Mouse (Mus musculus) T-helper 1 cell (primary cell): ENCODE measurements around the gene Rpl23.

ENCODE experiments used
- in situ Hi-C: fragments of 300-600 bp; cut with MboI, MseI; formaldehyde crosslinking; loops from one replicate; pipeline ENCODE4 v1.15.1; 2025; ENCODE audit warnings: high pct_unique_total_duplicates

The Rpl23 gene

DNA sequence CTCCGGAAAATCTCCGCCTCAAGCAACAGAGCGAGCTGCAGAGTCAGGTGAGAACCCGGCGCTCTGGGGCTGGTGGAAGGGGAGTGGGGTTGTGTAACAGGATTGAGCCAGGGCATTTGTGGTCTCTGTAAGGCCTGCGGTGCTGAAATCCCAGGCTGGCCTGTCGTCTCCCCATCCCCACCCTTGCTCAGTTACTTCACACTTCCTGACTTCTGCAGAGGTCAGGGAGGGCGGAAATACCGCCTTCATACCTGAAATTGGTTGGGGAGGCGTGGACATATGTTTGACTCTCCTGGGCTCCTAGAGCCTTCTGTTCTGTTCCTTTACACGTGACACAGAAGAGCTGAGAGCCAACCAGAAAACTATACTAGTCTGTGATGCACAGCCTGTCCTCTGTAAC, 33.5 kb upstream of the Rpl23 start:
- in situ Hi-C loops, result no loop called here

DNA sequence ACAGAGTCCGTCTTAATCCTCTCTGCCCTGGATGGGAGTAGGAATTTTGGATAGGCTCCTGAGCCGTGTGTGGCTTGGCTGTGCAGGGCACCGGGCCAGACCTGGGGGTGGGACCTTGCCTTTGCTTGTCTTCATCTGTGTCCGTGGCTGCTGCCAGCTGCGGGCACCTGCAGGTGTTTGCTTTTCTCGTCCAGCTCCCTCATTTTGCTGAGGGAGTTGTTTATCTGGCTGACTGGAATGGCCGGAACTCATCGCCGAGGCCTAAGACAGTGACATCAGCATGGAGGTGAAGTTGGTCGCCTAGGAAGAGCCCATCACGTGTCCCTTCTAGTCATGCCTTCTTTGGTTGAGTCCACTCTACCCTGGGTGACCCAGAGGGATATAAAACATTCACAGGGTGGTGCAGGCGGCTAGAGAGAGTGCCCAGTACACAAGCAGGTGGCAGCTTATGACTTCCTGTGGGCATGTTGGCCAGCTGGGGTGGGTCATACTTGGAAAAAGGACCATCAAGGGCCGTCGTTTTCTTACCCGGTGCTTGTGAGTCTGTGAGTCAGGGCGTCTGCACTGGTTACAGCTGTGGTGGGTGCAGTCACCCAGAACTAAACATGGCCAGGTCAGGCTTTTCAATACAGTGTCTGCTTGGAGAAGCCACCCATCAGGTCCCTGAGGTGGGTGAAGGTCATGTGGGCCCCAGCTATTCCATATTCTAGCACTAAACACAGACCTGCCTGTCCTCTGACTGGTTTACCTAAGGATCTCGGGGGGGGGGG, 31.7 kb upstream of the Rpl23 start:
- in situ Hi-C loops, result no loop called here

DNA sequence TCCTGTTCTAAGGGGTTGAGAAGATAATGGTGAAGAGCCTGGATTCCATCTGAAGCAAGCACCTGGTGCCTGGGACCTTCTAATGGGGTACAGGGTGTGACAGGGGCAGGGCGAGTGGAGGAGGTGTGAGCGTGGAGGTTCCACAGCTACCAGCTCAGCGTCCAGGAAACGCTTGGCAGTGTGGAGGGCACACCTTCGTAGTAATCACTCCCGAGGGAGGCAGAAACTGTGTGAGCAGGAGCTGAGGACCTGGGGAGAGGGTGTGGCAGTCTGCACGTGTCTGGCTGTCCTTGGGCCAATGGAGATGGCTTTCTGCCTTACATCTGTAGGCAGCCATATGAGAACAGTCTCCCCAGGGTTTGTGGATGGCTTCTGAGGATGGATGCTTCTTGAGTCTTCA, 30.8 kb upstream of the Rpl23 start:
- in situ Hi-C loops, result no loop called here

DNA sequence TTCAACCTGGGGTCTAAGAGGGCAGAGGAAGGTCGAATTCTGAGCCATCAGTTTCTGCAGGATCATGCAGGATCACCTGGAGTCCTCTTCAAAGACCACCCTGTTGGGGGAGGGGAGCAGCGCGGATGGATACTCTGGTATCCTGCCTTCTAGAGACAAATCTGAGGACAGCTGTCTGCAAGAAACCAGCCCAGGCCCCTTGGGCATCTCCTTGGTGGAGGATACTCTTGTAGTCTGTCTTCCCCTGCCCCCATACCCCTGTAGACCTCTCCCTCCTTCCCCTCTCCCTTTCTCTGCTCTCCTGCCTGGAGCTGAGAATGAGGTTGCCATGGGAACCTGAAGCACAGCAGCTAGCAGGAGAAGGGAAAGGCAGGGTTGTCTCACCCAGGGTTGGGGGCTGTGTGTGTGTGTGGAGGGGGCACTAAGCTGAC, 30.3 kb upstream of the Rpl23 start:
- in situ Hi-C loops, result no loop called here

DNA sequence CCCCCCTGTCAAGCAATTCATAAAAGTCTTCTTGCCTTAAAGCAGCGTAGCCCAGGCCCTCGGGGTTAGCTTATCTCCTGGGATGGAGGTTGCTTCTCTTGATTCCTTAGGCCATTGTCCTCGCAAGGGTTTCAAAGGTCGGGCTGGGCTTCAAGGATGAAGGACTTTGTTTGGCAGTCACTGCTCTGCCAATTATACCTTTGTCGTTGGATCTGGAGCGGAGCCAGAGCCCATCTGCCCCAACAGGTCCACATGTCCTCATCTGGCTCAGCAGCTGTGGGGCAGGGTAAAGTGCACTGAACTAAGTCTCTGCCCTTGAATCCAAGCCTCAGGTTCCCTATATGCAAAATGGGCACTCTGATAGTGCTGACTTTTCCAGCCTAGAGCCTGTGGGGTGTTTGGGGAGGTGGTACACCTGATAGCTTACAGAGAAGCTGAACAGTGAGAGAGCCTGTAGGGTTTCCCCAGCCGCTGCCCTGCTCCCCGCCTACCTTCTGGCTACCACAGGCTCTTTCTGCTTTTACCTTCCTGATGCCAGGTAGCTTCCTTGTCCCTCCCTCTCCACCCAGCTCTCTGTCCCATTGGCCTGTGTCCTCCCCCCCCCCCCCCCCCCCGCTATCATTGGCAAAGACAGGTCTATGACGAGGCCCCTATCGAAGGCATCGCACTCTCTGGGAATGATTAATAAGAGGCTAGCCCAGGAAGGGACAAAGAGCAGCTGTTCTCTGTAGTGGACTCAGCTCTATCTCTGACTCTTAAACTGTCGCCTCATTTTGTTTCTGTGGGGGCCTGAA, 29.5 kb upstream of the Rpl23 start:
- in situ Hi-C loops, result no loop called here

DNA sequence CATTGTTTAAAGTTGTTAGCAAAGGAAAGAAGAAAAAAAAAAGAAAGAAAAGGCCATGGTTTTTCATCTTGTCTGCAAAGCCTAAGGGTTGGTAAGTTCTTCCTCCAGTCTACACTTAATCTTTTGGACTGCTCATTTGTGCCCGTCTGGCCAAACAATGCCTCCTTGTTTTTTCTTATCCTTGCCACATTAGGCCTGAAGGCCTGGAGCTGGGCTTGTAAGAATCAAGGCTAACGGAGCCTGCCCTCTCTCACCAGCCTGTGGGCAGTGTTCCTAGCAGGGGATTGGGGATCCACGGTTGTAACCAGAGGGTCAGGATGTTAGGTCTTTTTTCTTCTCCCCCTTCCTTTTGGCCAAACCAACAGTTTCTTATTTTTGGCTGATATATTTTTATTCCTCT, 28.7 kb upstream of the Rpl23 start:
- in situ Hi-C loops, result no loop called here

DNA sequence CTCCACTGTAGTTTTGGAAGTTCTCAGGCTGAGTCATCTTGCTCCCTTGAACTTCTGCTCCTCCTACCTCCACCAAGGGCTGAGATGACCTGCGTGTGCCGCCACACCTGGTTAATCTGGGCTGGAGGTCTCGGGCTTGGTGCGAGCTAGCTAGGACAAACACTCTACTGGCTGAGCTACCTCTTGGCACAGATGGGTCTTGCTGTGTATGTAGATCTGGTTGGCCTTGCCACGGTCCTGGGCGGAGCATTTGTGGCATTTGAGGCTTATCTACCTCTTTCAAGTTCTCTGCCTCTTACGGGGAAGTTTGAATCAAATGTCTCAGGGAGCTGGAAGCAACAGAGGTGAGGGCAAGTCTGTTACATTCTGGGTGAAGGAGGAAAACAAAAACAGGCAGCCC, 28.1 kb upstream of the Rpl23 start:
- in situ Hi-C loops, result no loop called here

DNA sequence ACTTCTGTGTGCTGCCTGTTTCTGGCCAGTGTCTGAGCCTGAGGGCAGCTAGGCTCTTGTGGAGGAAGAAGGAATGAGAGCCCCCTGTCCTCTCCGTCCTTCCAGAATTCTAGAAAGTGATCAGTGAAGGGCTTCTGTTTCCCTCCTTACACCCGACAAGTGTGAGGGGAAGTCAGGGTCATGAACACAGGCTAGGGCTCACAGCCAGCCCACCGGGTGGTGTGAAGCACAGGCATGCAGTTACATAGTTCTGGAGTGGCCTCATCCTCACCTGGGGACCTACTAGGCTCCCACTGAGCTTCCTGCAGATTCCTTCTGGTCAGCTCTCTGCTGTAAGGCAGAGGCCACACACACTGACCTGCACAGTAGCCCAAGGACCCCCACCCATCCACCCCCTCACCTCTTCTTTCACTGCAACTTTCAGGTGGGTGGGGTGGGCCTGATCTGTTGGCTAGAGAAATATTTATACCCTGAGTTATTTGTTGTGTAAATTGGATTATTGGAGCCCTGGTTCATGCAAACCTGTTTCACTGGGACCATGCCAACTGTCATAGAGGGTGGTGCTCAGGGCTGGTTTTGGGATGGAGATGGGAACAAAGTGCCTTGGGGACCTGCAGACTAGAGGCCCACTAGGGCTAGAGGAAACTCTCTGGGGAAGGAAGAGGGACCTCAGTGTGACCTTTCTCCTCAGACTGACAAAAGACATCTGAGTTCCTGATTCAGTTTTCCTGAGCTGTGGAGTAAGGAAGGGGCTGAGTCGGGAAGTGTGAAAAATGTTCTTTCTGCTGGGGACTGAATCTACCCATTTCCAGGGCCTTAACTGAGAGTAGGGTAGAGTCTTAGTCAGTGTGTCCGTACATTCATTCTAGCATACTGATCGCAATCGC, 27.2 kb upstream of the Rpl23 start:
- in situ Hi-C loops, result no loop called here

DNA sequence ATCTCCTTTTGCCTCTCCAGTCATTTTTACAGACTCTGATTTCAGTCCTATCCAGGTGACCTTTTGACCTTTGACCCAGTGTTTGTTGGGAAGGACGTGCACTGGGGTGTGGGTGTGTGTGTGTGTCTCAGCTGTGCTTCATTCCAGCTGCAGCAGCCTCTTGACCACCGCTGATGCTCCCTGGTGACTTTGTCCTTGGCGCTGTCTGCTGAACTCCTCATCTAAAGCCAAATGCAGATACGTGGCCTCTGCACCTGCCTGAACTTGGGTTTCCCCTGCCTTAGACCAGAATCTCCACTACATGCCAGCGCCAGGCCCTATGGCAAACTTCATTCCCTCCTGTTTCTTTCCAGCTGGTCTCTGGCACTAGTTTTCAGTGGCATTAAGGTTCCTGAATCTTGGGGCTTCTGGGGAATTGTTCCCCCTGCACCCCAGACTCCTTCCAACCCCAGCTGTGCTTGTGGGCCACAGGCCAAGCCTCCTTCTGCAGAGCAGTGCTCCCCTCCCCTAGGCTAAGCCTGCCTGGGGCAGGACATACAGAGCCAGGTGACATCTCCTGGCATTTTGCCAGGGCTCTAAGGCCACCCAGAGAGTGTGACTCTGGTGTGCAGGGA, 26.5 kb upstream of the Rpl23 start:
- in situ Hi-C loops, result no loop called here

DNA sequence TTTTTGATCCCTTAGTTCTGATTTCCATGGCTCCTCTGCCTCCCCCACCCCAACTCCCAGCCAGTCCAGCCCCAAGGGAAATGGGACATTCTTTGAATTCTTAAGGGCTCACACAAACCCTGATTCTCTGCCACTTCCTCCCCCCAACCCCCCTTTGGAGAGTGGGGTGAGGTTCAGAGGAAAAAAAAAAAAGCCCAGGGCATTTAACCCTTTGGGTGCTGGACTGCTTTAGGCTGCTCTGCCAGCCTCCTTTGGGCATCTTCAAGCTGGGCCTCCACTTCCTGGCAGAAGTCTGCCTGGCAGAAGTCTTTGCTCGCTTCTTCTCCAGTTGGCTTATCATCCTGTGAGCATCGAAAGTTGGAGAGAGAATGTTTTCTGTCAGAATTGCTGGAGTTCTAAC, 25.9 kb upstream of the Rpl23 start:
- in situ Hi-C loops, result no loop called here

DNA sequence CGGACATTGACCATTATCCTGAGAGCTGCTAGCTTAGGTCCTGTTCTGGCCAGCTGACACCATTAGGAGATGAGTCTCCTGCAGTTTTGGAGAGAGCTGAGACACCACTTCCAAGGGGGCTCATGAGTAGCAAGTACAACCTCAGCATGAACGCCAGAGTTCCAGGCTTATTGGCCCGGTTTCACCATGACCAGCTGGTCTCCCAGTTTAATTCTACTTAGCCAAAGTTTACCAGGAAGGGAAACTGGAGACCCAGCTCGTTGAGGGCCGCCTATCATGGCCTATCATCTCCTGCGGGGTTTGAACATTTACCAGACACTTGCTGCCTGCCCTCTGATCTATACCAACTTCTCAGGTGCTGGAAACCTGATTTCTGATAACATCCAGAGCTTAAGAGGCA, 25.4 kb upstream of the Rpl23 start:
- in situ Hi-C loops, result no loop called here

DNA sequence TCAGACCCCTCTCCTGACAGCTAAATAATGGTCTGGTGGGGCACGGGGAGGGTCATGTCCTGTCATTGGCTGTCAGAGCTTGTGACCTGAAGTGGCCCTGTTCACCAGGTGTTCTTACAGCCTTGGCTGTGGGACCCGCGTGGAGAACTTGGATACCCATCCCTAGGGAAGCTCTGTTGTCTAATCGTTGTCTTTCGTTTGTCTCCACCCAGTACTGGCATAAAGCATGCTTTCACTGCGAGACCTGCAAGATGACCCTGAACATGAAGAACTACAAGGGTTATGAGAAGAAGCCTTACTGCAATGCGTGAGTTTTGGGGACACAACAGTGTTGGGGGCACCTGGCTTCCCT, 24.4 kb upstream of the Rpl23 start:
- in situ Hi-C loops, result no loop called here

DNA sequence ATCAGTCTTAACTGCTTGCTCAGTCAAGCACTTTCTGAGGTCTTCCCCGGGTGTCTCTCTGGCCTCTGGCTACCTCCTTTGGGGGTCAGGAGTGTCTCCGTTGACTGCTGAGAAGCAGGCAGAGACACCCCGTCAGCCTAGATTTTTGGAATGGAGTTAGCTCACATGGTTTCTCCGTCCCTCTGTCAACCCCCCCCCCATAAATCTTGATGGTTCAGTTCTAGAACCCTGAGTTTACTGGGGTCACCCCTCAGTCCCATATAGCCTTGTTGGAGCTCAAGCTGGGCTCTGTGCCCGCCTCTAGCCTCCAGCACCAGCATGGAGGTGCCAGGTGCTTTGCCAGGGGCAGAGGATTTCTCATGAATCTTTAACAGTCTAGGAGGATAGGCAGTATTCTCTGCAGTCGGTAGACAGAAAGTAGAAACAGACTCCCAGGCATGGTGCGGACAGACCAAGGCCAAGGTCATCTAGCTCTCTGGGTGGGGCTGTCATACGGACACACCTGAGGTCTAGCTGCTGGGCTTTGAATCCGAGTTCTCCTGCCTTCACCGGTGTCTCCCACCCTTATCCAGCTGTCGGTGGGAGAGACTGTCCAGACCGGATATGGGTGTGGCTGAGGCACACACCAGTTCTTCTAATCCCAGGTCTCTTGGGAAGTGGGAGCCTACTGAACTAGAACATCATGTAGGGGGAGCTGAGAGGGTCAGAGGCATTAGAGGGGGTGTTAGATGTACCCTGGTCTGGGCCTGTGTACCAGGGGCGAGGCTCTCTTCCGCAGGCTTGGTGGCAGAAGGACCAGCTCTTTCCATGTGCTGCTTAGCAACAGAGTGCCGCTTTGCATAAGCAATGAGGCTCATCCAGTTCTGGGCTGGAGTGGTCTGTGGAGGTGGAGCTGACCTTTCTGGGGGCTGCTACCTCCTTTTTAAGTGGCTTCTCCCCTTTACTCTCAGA, 23.7 kb upstream of the Rpl23 start:
- in situ Hi-C loops, result no loop called here

DNA sequence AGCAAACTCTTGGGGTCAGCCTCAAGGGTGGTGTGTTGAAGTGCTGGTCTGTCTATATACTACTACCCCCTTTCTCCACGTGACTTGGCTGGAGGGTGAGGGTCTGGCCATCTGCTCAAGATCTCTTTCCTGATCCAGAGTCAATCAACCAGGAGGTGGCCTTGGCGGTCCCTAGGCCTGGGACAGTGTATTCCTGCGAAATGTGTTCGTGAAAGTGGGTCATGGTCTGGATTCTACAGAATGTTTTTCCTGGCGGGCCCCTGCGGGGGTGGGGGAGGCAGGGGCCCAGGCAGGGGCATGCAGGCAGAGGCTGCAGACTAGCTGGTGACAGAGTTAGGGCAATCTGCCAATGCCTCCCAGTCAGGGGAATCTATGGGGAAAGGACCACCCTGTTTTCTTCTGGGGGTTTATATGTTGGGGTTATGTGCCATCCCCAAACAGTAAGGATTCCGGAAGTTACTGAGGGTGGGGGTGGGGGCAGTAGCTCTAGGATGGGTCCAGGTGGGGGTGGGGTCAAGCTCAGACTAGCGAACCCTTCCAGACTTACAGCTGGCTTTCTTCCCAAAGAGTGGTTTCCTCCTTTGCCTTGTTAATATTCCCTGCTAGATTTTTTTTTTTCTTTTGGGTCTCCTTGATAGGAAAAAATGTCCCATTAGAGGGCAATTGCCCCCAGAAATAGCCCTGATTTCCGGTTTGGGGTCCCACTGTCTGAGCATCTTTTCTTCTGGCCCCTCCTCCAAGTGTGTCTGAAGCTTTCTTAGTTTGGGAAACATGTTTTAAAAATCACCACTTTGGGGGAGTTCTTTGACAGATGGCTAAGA, 22.8 kb upstream of the Rpl23 start:
- in situ Hi-C loops, result no loop called here

DNA sequence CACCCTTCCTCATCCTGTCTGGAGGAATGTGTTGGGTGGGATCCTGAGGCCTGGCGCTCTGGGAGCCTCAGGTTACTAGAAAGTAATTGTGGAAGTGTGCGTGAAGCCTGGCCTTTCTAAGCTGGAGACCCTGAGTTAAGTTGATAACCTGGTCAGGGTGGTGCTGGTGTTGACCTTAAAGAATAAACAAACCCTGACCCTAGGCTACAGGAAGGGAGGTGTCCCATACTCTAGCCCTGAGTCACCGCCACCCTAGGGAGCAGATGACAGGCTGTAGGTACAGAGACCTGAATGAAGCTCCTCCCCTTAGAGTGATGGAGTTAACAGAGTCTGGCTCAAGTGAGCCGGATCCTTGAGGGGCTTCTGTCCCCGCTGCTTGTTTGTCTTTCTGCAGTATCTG, 21.6 kb upstream of the Rpl23 start:
- in situ Hi-C loops, result no loop called here

DNA sequence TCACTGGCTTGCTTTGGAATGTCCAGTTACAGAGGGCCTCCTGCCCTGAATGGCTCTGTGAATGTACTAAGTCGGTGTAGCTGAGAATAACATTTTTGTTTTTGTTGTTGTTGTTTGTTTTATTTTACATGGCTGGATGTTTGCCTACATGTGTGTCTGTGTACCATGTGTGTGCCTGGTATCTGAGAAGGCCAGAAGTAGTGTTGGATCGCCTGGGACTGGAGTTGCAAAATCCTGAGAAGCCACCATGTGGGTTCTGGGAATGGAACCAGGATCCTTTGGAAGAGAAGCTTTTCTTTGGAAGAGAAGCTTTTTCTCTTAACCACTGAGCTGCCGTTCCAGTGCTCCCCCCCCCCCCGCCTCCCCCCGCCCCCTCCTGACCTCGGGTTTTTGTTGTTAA, 20.3 kb upstream of the Rpl23 start:
- in situ Hi-C loops, result no loop called here

DNA sequence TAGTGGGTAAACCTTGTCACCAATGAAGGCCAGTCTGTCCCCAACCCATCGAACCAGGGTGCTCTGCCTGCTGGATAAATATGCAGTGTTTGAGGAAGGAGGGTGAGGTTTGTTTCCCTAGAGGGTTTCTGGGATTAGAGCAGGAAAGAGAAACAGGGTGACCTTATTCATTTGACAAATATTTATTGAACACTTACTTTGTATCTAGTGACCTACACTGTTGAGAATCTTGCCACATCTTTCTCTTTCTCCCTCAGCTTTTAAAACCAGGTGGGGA, 19.9 kb upstream of the Rpl23 start:
- in situ Hi-C loops, result no loop called here

DNA sequence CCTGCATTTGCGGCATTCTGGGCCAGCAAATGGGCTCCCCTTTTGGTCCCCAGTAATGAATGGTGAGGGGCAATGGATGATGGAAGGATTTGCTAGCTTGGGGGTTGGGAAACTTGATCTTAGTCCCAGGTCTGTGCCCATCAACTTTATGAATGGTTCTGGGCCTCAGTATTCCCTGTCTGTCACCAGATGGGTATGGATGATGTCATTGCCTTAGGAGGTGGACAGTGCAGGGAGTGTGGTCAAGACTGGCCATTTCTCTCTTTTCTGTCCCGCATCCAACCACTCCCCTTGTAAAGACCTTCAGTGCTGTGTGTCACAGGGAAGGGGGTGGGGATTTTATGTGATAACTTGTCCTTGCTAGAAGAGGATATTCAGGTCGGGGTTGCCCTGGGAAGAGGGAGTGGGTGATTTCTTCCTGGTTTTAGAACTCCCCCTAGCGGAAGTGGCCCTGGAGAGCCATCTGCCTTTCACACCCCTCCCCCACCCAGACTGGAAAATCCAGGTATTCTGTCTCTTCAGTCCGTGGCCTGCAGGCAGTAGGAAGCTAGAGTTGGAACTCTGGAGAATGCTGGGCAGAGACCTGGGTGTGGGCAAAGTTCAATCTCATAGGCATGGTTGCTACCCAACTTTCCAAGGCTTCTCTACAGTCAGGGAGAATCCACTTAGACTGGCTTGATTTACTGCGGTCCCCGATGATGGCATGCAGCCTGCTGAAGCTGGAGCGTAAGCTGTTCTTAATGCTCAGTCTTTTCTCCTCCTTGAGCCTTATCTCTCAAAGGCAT, 19.4 kb upstream of the Rpl23 start:
- in situ Hi-C loops, result no loop called here

DNA sequence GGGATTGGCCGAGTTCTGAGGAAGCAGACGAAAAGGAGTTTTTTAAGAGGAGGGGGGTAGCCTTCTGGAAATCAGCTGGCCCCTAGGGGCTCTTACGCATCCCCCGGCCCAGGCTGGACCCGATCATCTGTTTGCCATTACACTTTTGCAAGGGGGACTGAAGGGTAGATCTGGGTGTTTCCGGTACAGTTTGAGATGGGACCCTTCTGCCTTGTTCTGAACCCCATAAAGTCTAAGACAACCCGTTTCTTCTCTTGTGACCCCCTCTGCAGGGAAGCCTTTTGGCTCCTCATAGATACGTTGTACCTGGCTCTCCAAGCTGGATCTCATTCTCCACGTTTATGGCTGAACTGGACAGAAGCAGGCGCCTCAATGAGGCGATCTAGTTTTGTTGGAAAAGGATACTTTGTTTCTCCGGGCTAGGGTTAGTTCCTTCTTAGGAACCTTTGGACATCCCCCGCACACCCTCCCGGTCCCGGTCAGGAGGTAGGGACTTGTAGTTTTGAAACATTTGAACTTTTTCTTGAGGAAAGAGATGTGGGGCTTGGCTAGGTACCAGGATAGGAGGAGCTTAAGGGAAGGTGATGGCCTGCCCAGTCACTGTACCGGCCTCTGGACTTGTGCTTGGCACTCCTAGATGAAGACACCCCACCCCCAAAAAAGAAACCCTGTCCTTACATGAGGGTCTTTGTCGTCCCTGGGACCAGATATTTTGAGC, 18.6 kb upstream of the Rpl23 start:
- in situ Hi-C loops, result no loop called here
